9 mouse cellular contexts compared by ENCODE assay signal in genomic region chr2:52927858-52928301, GRCm38 (mm10).
DNase-seq lines count a peak whose midpoint lies in the region; ATAC-seq and TF ChIP-seq lines count a peak whose summit lies in the region.
"Had no signal": no experiment of that assay in that cellular context is flagged by ENCODE, and none has a peak within 500 bp of the region (broad histone marks: within the 10 kb centered on the region; RNA-seq: fewer than 3 reads in every experiment).

No protein-coding gene starts in this region.

- H3K9me3 ChIP-seq in forebrain, embryonic 12.5 days, result no peaks in the 10 kb centered on the region
- H3K9me3 ChIP-seq in hindbrain, postnatal 0 days (ENCODE audit: low read length), result no peaks in the 10 kb centered on the region

- 19% methylated on average over 10 of the region's 10 CpGs for WGBS in forebrain, embryonic 12.5 days
- WGBS in hindbrain, postnatal 0 days, result 21% methylated on average over 10 of the region's 10 CpGs

- peaks cover 25% of the 10 kb centered on the region for H3K4me1 ChIP-seq in forebrain, embryonic 12.5 days
- H3K4me1 ChIP-seq in hindbrain, postnatal 0 days (ENCODE audit: insufficient read depth, low read length), result peaks cover 22% of the 10 kb centered on the region

- no peak for TF ChIP-seq CTCF in layer of hippocampus, adult 2 months (conservative IDR thresholded peaks at IDR 0.05)
- no peak for TF ChIP-seq CTCF in hindbrain, postnatal 0 days (IDR thresholded peaks at IDR 0.05; ENCODE audit: low read depth)

- peak; percentile 72 for ATAC-seq in forebrain, embryonic 12.5 days (ENCODE audit: low FRiP score)
- ATAC-seq in hindbrain, postnatal 0 days, result 0 out of 2 replicates have a peak, but pooled peaks have one; percentile 24

- H3K4me3 ChIP-seq in layer of hippocampus, adult 2 months, result no peak overlapping the region
- no peak overlapping the region for H3K4me3 ChIP-seq in forebrain, embryonic 12.5 days (replicated peaks)
- H3K4me3 ChIP-seq in hindbrain, postnatal 0 days (ENCODE audit: low read length), result no peak overlapping the region

- no peak for DNase-seq in layer of hippocampus, adult 2 months (ENCODE audit: low spot score in 2 of 2)
- no peak for DNase-seq in layer of hippocampus, adult 9-10 months (ENCODE audit: low spot score)
- peak; percentile 51 for DNase-seq in hindbrain, postnatal 0 days (ENCODE audit: low spot score)
- peak; percentile 93 for DNase-seq in retina, postnatal 1 day
- DNase-seq in spleen, postnatal 36 days (ENCODE audit: low spot score in 2 of 2), result no peak
- no peak for DNase-seq in heart, postnatal 25 days (ENCODE audit: low spot score)
- DNase-seq: adrenal gland, postnatal 10 days; lung, postnatal 4 days had no signal

- no peak overlapping the region for H3K9ac ChIP-seq in forebrain, embryonic 12.5 days
- no peak overlapping the region for H3K9ac ChIP-seq in hindbrain, postnatal 0 days (replicated peaks; ENCODE audit: low read length)

- H3K4me2 ChIP-seq in forebrain, embryonic 12.5 days, result no peak overlapping the region
- H3K4me2 ChIP-seq in hindbrain, postnatal 0 days (ENCODE audit: low read depth, low read length), result no peak overlapping the region

- H3K27me3 ChIP-seq in forebrain, embryonic 12.5 days, result no peaks in the 10 kb centered on the region
- no peaks in the 10 kb centered on the region for H3K27me3 ChIP-seq in hindbrain, postnatal 0 days (ENCODE audit: insufficient read depth, low read length)

- intact Hi-C loops in heart, postnatal 25 days (cut with DNase I), result loop anchor here (5.0 kb wide), 1 partner anchor 66 kb away; no protein-coding TSS in a partner anchor

- peak overlapping the region; percentile 49; the same call in 1 of the 2 replicates for H3K27ac ChIP-seq in layer of hippocampus, adult 2 months
- H3K27ac ChIP-seq in forebrain, embryonic 12.5 days, result peak overlapping the region; percentile 68
- H3K27ac ChIP-seq in hindbrain, postnatal 0 days, result peak overlapping the region; percentile 64

- H3K36me3 ChIP-seq in forebrain, embryonic 12.5 days (replicated peaks), result no peaks in the 10 kb centered on the region
- H3K36me3 ChIP-seq in hindbrain, postnatal 0 days (ENCODE audit: insufficient read depth, low read length), result no peaks in the 10 kb centered on the region

Comparison
In these comparisons a context has a peak if more than half of its experiments do, and no peak if none do; other contexts are left out.
1. DNase-seq: peak in hindbrain, postnatal 0 days (single experiment) and retina, postnatal 1 day (single experiment); none in layer of hippocampus, adult 2 months (0 of 2), layer of hippocampus, adult 9-10 months (single experiment), spleen, postnatal 36 days (0 of 2) and heart, postnatal 25 days (single experiment).
2. Peak in every context shown above with its lines, with median percentiles within 50 percentile points of each other: H3K27ac ChIP-seq.